Mouse (Mus musculus) ES-Bruce4 (cell line): ENCODE results near the gene Ppp4r1. TPM values are rescaled to one million over a fixed set of nuclear protein-coding genes. Genes with fewer than 3 reads are reported as not detected.

Experiments
- H3K27ac ChIP-seq: 2 replicates; pipeline ENCODE4 v1.5.1; 2012; ENCODE audit warnings: low read length, inconsistent platforms; ENCODE audit not compliant: insufficient read depth
- H3K27me3 ChIP-seq: 2 replicates; pipeline ENCODE4 v1.6.1; 2012; ENCODE audit warnings: mild to moderate bottlenecking, low read length, inconsistent platforms; ENCODE audit not compliant: control insufficient read depth, poor library complexity, insufficient read depth, severe bottlenecking
- H3K36me3 ChIP-seq: 2 replicates; pipeline ENCODE4 v1.6.1; 2012; ENCODE audit warnings: inconsistent platforms, mild to moderate bottlenecking, low read length, moderate library complexity; ENCODE audit not compliant: control insufficient read depth, poor library complexity, insufficient read depth, severe bottlenecking
- H3K4me1 ChIP-seq: one replicate; pipeline ENCODE4 v1.8.1; 2011; ENCODE audit warnings: low read length; ENCODE audit not compliant: control insufficient read depth, insufficient read depth
- H3K4me3 ChIP-seq: 2 replicates; pipeline ENCODE4 v1.5.1; 2011; ENCODE audit warnings: low read depth, mild to moderate bottlenecking, low read length
- H3K9ac ChIP-seq: 2 replicates; pipeline ENCODE4 v1.6.1; 2012; ENCODE audit warnings: low read depth, mild to moderate bottlenecking, inconsistent platforms; ENCODE audit not compliant: poor library complexity, severe bottlenecking
- H3K9me3 ChIP-seq: replicated peaks from 2 replicates; pipeline ENCODE4 v1.6.1; 2012; ENCODE audit warnings: mild to moderate bottlenecking, low read length, inconsistent platforms; ENCODE audit not compliant: control insufficient read depth, poor library complexity, insufficient read depth, severe bottlenecking
- CTCF ChIP-seq: IDR thresholded peaks from one replicate; pipeline ENCODE4 v1.8.1; 2011; ENCODE audit warnings: low read depth, low read length
- EP300 ChIP-seq: IDR thresholded peaks from 2 replicates; pipeline ENCODE4 v1.6.1; 2011; ENCODE audit warnings: low read depth, low read length; ENCODE audit not compliant: insufficient read depth
- POLR2A ChIP-seq: IDR thresholded peaks from one replicate; pipeline ENCODE4 v1.8.1; 2011; ENCODE audit warnings: low read length; ENCODE audit not compliant: insufficient read depth
- polyA plus RNA-seq: library from polyadenylated mRNA; stranded (reverse); fragments of >200 nt; gene quantifications from 2 replicates; pipeline ENCODE4 v1.2.4, GENCODE M21; 2011; ENCODE audit warnings: low read depth; ENCODE audit not compliant: missing spikeins, insufficient read depth, insufficient read length

Ppp4r1 gene
- polyA plus RNA-seq, 1 experiment, result 48.4 TPM

DNA sequence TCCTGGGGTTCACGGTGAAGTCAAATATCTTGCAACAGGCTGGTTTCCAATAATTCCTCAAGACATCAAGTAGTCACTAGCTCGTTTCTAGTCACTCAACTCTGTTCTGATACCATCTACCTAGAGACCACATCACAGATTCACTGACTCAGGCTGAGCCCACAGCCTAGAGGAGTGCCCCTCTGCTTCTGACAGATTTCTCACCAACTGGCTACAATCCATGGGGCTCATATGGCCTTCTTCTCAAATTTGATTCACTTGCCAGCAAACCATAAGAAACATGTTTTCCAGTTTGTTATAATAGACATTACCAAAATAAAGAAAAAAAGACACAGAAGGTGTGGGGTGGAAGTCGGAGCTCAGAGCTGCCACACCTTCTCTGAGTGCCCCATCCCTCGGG lies 40.8 kb upstream of the Ppp4r1 start:
- peaks cover 2% of the 10 kb centered on the region for H3K4me1 ChIP-seq
- TF ChIP-seq POLR2A (no peak), EP300 (no peak), CTCF (no peak)
- no peaks in the 10 kb centered on the region for H3K27me3 ChIP-seq
- H3K9ac ChIP-seq, result no peak overlapping the region
- H3K36me3 ChIP-seq, result no peaks in the 10 kb centered on the region
- peaks cover 4% of the 10 kb centered on the region; the same call in 1 of the 2 replicates for H3K9me3 ChIP-seq
- no peak overlapping the region for H3K4me3 ChIP-seq
- no peak overlapping the region for H3K27ac ChIP-seq

DNA sequence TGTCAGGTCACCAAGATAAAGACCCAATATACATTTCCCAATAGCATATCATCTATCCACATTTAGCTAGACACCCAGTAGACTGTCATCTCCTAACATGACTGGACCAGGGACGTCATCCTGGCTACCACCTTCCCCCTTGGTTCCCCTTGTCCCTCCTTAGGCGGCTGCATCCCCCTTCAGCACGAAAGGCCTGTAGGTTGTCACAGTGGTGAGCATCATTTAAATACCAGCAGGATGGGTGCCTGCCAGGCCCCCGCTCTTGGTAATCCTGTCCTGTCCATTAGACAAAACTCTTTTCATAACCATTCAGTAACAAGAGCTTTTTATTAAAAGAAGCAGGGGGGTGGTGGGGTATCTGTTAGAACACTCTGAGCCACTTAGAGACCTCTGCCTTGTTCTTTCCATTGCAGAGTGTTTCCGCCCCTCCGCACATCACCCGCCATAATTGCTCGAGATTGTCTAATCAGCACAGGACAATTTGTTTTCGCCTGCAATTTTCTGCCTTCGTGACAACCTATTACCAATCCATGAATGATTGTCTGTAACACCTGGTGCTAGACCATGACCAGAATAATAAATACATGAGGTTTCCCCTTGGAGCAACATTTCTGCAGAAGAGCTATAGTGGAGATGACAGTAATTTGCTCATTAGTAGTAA lies 40.0 kb upstream of the Ppp4r1 start:
- H3K4me1 ChIP-seq, result peaks cover 2% of the 10 kb centered on the region
- TF ChIP-seq POLR2A (no peak), EP300 (no peak), CTCF (no peak)
- H3K27ac ChIP-seq, result no peak overlapping the region
- H3K4me3 ChIP-seq, result no peak overlapping the region
- peaks cover 4% of the 10 kb centered on the region; the same call in 1 of the 2 replicates for H3K9me3 ChIP-seq
- no peaks in the 10 kb centered on the region for H3K27me3 ChIP-seq
- H3K36me3 ChIP-seq, result no peaks in the 10 kb centered on the region
- no peak overlapping the region for H3K9ac ChIP-seq

DNA sequence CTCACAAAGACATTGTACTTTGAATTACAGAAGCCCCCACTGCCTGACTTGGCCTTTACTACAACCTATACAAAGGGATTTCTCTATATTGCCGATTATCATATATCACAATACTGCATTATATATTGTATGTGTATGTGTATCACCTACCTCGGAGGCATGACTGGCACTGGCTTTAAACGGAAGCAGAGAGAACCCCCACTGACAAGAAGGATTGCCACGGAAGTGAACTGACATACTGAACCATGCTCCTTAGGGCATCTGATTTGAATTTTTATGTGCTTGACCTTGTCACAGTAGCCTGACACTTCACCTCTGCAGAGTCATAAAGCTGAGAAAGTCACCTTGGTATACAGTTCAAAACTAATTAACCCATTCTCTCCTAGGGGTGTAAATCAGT lies 39.4 kb upstream of the Ppp4r1 start:
- no peak overlapping the region for H3K4me3 ChIP-seq
- H3K4me1 ChIP-seq, result peaks cover 2% of the 10 kb centered on the region
- TF ChIP-seq POLR2A, result no peak
- no peak for TF ChIP-seq EP300
- TF ChIP-seq CTCF, result no peak
- no peaks in the 10 kb centered on the region for H3K27me3 ChIP-seq
- peaks cover 4% of the 10 kb centered on the region; the same call in 1 of the 2 replicates for H3K9me3 ChIP-seq
- no peaks in the 10 kb centered on the region for H3K36me3 ChIP-seq
- no peak overlapping the region for H3K9ac ChIP-seq
- H3K27ac ChIP-seq, result no peak overlapping the region

DNA sequence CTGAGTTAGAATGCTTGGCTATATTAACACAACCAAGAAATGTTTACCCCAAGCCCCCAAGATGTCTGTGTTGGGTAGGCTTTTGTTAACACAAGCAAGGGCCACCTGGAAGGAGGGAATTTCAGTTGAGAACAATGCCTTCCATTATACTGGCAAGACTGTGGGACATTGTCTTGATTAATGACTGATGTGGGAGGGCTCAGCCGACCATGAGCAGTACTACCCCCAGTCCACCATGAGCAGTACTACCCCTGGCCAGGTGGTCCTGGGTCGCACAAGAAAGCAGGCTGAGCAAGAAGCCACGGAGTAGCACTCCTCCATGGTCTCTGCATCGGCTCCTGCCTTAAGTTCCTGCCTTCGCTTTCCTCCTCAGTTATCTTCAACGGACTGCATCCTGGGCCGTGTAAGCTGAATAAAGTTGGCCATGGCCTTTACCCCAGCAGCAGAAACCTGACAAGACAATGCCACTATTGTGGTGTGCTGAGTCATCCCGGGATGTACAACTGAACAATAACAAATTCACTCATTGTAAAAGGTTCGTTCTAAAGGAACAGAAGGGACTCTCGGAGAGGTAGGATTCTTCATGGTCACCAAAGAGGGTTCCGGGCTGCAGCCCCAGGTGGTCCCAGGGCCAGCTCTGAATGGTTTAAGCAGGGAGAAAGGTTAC lies 38.6 kb upstream of the Ppp4r1 start:
- no peak overlapping the region; the same call in 1 of the 2 replicates for H3K27ac ChIP-seq
- no peak overlapping the region for H3K9ac ChIP-seq
- peaks cover 2% of the 10 kb centered on the region for H3K4me1 ChIP-seq
- H3K4me3 ChIP-seq, result no peak overlapping the region
- H3K36me3 ChIP-seq, result no peaks in the 10 kb centered on the region
- peaks cover 4% of the 10 kb centered on the region; the same call in 1 of the 2 replicates for H3K9me3 ChIP-seq
- TF ChIP-seq POLR2A (no peak), EP300 (peak; percentile 57; the same call in 1 of the 2 replicates)
- H3K27me3 ChIP-seq, result no peaks in the 10 kb centered on the region

DNA sequence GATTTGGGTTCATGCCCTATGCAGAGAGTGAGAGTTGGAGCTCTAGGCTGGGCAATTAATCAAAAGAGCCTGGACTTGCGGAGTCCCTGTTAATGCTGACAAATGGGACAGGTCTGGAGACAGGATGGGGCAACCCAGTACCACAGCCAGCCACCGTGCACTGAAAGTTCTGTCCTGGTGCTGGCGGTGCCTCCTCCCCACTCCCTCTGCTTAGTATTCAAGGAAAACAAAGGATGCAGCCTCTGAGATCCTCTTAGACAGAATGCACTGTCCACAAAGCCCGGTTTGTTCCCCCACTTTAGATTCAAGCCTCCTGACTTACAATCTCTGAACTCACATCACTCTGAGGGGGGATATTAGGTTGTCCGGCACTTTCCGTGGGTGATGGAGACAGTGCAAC lies 36.1 kb upstream of the Ppp4r1 start:
- Histone ChIP-seq H3K4me1 (peaks cover 2% of the 10 kb centered on the region), H3K36me3 (no peaks in the 10 kb centered on the region), H3K27me3 (no peaks in the 10 kb centered on the region), H3K27ac (no peak overlapping the region), H3K9ac (no peak overlapping the region), H3K4me3 (no peak overlapping the region), H3K9me3 (peaks cover under 1% of the 10 kb centered on the region; the same call in 1 of the 2 replicates)
- TF ChIP-seq POLR2A (no peak), EP300 (no peak), CTCF (no peak)

DNA sequence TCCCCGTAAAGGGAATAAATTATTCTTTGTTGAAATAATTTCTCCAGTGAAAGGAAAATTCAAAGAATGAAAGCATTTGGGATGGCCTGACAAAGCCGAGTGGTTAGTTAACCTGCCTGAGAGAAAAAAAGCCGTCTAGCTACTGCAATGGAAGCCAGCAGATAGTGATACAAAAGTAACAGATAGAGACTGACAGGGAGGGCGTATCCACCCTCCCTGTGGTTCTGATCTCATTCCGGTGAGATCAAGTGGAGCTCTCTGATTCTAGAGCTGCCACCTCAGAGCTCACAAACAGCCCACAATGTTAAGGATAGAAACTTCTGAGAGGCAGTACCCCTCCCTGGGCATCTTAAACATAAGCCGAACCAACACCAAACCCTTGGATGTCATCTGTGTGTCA lies 33.4 kb upstream of the Ppp4r1 start:
- no peak overlapping the region for H3K9ac ChIP-seq
- no peaks in the 10 kb centered on the region for H3K27me3 ChIP-seq
- no peaks in the 10 kb centered on the region for H3K36me3 ChIP-seq
- TF ChIP-seq EP300, result no peak
- no peak for TF ChIP-seq CTCF
- TF ChIP-seq POLR2A, result no peak
- H3K9me3 ChIP-seq, result no peaks in the 10 kb centered on the region
- no peak overlapping the region for H3K27ac ChIP-seq
- no peak overlapping the region for H3K4me3 ChIP-seq
- H3K4me1 ChIP-seq, result peaks cover 2% of the 10 kb centered on the region
